Mouse (Mus musculus): ENCODE data around the gene Prdm16.

DNA sequence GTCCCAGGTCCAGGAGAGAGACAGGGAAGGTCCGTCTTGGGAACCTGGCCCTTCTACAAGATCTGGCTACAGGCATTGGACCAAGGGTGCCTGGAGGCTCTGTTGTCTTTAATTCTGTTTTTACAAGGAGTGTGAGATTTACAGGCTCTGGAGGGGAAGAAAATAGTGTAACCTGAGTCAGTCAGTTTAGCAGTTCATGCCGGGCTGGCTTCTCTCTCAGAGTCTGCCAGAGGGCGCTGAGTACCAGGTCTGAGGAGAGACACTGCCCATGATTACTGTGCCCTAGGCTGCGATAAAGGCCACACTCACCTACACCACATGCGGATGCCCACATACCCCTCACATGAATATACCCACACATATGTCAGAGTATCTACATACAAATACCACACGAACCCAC lies 219.9 kb downstream of the Prdm16 start:
- TF ChIP-seq FLI1 (IDR thresholded peaks at IDR 0.05; ENCODE audit: low read length) (no peak), GATA1 (IDR thresholded peaks at IDR 0.05; ENCODE audit: borderline replicate concordance, low read length) (no peak)

Data from megakaryocyte, embryonic 14.5 days (primary cell).